Mouse (Mus musculus) splenic B cell, adult 2 months (primary cell): ENCODE measurements around the gene Gm12355.
"Not testable (repeated sequence)": the region's sequence is repeated elsewhere in the genome, so short reads cannot be mapped to it uniquely, and the experiment has no call there.

ENCODE experiments used
- DNase-seq: peaks from one replicate; pipeline ENCODE4 v3.0.0-alpha.2; 2011; ENCODE audit warnings: low read depth, low spot score
- H3K27me3 ChIP-seq: 2 replicates; pipeline ENCODE4 v1.6.1; 2012; ENCODE audit warnings: mild to moderate bottlenecking, low read length, moderate library complexity, mixed read lengths; ENCODE audit not compliant: control insufficient read depth, poor library complexity, insufficient read depth, severe bottlenecking
- H3K36me3 ChIP-seq: 2 replicates; pipeline ENCODE4 v1.6.1; 2012; ENCODE audit warnings: mild to moderate bottlenecking, low read length, moderate library complexity, mixed read lengths; ENCODE audit not compliant: control insufficient read depth, poor library complexity, insufficient read depth, severe bottlenecking

Gm12355 gene

DNA sequence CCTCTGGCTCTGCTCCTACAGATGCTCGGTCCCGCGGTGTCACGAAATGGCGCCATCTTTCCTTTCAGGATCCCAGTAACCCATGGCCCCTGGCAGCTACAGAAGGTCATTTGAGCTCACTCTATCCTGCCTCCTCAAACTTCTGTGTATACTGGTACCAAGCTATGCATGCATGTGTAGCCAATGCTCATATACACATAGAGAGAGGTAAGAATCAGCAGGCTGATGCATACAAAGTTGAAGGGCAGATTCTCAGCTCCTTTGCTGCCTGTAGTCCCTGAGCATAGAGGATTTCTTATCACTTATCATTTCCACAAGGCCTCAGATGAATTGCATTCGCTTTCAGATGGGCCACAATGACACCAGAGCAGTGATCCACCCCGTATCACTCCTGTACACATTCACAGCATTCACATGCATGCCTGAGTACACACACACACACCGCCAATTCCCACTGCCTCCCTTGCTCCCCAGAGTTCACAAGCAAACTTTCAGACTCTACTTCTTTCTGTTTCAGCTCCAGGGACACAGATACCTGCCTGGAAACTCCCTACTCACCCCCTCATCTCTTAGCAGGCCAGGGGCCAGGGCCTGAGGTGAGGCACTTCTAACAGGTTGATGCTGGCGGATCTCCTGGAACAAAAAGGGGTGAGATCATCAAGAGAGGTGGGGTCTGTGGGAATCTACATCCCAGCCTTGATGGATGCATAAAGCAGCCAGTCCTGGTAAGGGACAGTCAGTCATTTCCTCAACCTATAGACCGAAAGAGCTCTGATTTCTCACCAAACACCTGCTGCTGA lies at the start of gene Gm12355, which contains the start of gene Gsdma3:
Gene Gm12355 (minus strand): TSS at position 51 of the 800 bp plus-strand sequence.
Gene Gsdma3 (plus strand): TSS at position 750 of the 800 bp plus-strand sequence.
- H3K27me3 ChIP-seq = no peaks in the 10 kb centered on the region
- DNase-seq = no peak
- H3K36me3 ChIP-seq = no peaks in the 10 kb centered on the region

- peak; percentile 77 for DNase-seq
- H3K36me3 ChIP-seq, H3K27me3 ChIP-seq: not testable (repeated sequence)
Observed at GRCm38 (mm10) chr11:98673136-98673535, 47.7 kb upstream of the Gm12355 start.

DNA sequence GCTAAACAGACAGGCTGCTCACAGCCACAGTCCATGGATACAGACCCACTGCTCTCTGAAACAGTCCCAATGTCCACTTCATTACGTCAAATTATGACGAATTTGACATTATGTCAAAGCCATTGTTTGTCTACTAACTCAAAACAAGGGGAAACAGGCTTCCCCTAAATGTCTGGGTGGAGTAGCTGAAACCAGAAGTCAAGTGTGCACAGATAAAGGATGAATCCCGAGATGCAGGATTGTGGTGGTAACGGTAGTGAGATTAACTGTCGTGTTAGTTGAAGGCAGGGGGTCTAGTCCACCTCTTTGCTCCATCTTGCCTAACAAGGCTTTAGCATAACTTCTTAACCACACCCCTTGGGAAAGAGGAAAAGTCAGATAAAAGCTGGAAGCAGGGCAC lies 47.0 kb upstream of the Gm12355 start:
- DNase-seq = no peak

DNA sequence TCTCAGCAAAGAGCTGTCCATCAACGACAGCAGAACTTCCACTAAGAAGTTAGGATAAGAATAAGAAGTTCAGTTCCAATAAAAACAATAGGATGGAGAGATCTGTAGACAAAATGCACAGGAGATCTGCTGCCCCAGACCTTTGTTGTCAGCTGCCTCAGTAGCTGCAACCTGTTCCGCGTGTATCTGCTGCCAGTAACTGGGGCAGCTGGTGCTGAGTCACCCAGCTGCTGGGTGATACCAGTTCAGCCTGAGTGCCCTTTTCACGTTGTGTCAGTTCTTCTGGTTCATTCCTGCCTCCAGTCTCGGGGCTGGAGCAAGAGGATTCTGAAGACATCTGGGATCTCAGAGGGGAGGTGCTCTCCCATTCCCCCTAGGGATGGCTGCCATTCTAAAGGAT lies 46.4 kb upstream of the Gm12355 start:
- Histone ChIP-seq H3K36me3 (no peaks in the 10 kb centered on the region), H3K27me3 (no peaks in the 10 kb centered on the region)
- no peak for DNase-seq

More for the DNA sequence above, 47.0 kb upstream of the Gm12355 start:
- Histone ChIP-seq H3K36me3 (no peaks in the 10 kb centered on the region), H3K27me3 (no peaks in the 10 kb centered on the region)

DNA sequence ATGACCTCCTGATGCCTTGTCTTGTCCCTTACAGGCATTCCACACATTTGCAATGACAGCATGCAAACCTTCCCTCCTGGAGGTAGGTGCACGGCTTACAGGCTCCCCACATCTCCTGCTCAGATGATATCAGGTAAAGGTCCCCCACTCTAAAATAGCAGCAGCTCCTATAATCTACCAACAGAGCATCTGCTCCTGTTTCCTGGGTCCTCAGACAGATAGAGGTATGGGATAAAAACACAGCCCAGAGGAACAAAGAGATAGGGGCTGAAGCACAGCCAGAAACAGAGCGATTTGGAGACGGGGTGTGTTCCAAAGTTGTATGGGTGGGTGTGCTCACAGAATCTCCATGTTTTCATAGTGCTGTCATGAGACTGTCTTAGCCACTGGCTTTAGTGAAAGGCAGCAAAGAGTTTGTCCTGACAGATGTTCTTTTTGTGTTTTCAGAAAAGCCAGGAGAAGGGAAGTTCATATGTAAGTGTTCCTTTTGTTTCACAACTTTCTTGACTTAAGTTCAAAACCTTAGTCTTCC lies 45.9 kb upstream of the Gm12355 start:
- no peaks in the 10 kb centered on the region for H3K27me3 ChIP-seq
- DNase-seq = no peak
- no peaks in the 10 kb centered on the region for H3K36me3 ChIP-seq

GRCm38 (mm10) chr11:98668984-98669383 lies 43.5 kb upstream of the Gm12355 start:
- Histone ChIP-seq H3K27me3 (no peaks in the 10 kb centered on the region; the same call in 1 of the 2 replicates), H3K36me3 (no peaks in the 10 kb centered on the region)
- DNase-seq = no peak

GRCm38 (mm10) chr11:98664091-98664490 lies 38.6 kb upstream of the Gm12355 start, which contains the start of gene Gsdma:
Gene Gsdma, plus strand, starts transcription at chr11:98664351.
- no peaks in the 10 kb centered on the region for H3K36me3 ChIP-seq
- no peak for DNase-seq
- H3K27me3 ChIP-seq = no peaks in the 10 kb centered on the region; the same call in 1 of the 2 replicates

DNA sequence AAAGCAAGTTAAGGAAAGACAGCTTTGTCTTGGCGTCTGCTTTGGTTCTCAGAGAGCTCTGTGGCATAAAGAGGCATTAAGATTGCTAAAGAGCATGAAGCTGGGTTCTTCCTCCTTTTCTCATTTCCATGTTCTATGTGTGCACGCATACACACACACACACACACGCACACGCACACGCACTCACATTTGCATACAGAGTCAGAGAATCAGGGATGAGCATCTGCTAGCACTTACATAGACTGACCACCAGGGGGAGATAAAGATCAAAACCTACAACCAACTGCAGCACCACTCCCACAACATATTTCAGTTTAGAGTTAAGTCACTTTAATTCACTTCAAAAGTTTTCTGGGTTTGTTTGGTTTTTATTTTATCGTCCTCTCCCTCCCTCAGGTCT lies 35.1 kb upstream of the Gm12355 start:
- Histone ChIP-seq H3K27me3 (no peaks in the 10 kb centered on the region; the same call in 1 of the 2 replicates), H3K36me3 (no peaks in the 10 kb centered on the region)
- DNase-seq = peak; percentile 89

DNA sequence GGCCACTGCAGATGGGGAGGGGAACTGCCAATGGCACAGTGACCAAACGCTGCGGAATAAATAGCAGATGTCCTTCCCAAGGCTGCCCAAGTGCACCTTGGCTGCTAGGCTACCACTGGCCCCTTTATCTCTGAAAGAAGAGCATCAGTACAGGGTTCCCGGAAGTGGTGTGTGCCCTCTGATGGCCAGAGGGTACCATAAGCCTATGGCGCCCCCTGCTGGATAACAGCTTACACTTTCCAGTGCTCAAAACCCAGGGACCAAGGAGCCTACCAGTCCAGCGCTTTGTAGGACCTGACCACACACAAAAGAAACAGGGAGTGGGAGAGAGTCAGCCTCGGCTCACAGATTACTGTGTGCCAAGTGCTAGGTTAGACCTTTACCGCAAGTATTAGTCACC lies 29.6 kb upstream of the Gm12355 start:
- DNase-seq = peak; percentile 75
- not testable (repeated sequence) for H3K27me3 ChIP-seq, H3K36me3 ChIP-seq

DNA sequence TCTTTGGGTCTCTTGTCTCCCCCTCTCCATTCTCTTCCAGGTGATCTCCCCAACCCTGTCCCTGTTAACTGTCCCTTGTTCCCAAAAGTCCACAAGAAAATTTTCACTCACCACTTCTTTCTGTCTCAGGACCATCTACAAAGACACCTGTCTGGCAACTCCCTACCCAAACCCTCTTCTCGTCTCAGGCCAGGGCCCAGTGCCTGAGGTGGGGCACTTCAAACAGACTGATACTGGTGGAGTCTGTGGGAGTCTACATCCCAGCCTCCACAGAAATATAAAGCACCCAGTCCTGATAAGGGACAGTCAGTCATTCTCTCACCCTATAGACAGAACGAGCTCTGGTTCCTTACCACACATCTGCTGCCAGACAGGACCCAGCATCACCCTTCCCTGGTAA lies 21.0 kb upstream of the Gm12355 start, which contains the start of gene Gsdma2:
Gene Gsdma2 (plus strand): TSS at position 301 of the 400 bp plus-strand sequence.
- Histone ChIP-seq H3K27me3 (no peaks in the 10 kb centered on the region), H3K36me3 (no peaks in the 10 kb centered on the region)
- no peak for DNase-seq

- Histone ChIP-seq H3K27me3 (no peaks in the 10 kb centered on the region), H3K36me3 (no peaks in the 10 kb centered on the region)
- no peak for DNase-seq
Observed at GRCm38 (mm10) chr11:98645946-98646345, 20.5 kb upstream of the Gm12355 start.

DNA sequence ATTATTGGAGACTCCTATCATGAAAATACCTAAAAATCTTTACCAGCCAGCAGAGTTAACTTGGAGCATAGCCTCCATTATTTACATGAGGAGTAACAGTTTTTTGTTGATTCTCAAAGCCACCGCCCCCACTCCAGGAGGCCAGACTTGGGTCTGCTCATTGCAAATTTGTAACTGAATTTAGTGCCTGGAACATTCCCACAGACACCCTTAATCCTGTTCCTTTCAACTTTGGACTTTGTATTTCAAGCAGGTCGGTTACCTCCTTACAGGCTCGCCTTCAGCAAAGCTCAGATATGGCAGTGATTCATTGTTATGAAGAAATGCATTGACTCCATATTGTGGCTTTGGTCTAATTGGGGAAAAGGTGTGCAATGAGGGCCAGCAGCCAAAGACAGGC lies 19.3 kb upstream of the Gm12355 start:
- DNase-seq = no peak
- H3K27me3 ChIP-seq = no peaks in the 10 kb centered on the region
- no peaks in the 10 kb centered on the region for H3K36me3 ChIP-seq

DNA sequence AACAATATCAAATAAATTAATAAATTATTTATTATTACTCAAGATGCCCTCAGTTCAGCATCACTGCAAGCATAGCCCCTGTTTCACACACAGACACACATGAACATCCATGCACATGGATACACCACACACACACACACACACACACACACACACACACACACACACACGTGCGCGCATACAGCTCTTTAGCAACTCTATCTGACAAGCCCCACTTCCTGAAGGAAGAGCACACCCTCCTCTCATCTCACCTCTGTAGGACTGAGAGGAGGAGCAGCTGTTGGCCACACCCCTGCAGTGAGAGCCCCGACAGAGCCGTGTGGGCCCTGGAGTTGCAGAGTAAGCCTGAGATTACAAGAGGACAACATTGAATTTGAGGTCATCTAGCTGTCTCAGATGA lies 14.6 kb upstream of the Gm12355 start:
- H3K27me3 ChIP-seq = no peaks in the 10 kb centered on the region
- no peak for DNase-seq
- no peaks in the 10 kb centered on the region for H3K36me3 ChIP-seq

DNA sequence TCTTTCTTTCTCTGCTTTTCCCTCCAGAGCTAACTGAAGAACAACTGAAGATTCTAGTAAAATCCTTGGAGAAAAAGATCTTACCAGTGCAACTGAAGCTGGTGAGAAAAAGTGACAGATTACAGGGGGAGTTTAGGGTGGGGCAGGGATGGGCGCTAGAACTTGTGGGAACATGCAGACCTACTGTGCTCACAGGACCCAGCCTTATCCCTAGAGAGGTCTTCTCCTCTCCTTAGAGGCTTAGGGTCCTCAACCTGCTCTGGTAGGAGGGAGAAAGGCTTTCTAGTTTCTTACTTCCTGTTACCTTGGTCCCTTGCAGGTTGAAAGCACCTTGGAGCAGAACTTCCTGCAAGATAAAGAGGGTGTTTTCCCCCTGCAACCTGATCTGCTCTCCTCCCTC lies 12.0 kb upstream of the Gm12355 start:
- no peak for DNase-seq
- no peaks in the 10 kb centered on the region for H3K36me3 ChIP-seq

GRCm38 (mm10) chr11:98635312-98635970 lies 10.0 kb upstream of the Gm12355 start:
- DNase-seq = peak; percentile 68
- not testable (repeated sequence) for H3K27me3 ChIP-seq, H3K36me3 ChIP-seq

More for the DNA sequence above, 12.0 kb upstream of the Gm12355 start:
- H3K27me3 ChIP-seq = no peaks in the 10 kb centered on the region; the same call in 1 of the 2 replicates
